Mouse (Mus musculus) testis, postnatal 10 days (tissue): ENCODE results near the gene Zfp69.

Experiments
- DNase-seq: peaks from one replicate; pipeline ENCODE4 v3.0.0; 2021; ENCODE audit warnings: low spot score

The Zfp69 gene

GRCm38 (mm10) chr4:120951428-120951973 is at the start of gene Zfp69:
TSS of gene Zfp69 (minus strand) at chr4:120951699.
- peak; percentile 95 for DNase-seq

- DNase-seq, result no peak
Measured at GRCm38 (mm10) chr4:121001042-121001441, 49.5 kb upstream of the Zfp69 start.

- DNase-seq, result no peak
Measured at GRCm38 (mm10) chr4:120995911-120996310, 44.4 kb upstream of the Zfp69 start.

- no peak for DNase-seq
Measured at GRCm38 (mm10) chr4:120993025-120993424, 41.5 kb upstream of the Zfp69 start.

GRCm38 (mm10) chr4:120992284-120992683 is 40.8 kb upstream of the Zfp69 start:
- DNase-seq, result no peak

- DNase-seq, result no peak
Measured at GRCm38 (mm10) chr4:120987319-120987718, 35.8 kb upstream of the Zfp69 start.

- peak; percentile 55 for DNase-seq
Measured at GRCm38 (mm10) chr4:120986446-120986845, 34.9 kb upstream of the Zfp69 start.

- no peak for DNase-seq
Measured at GRCm38 (mm10) chr4:120978221-120978620, 26.7 kb upstream of the Zfp69 start.

GRCm38 (mm10) chr4:120975428-120975734 is 23.9 kb upstream of the Zfp69 start:
- DNase-seq, result no peak

GRCm38 (mm10) chr4:120974711-120975427 is 23.4 kb upstream of the Zfp69 start:
- no peak for DNase-seq

GRCm38 (mm10) chr4:120971842-120972241 is 20.3 kb upstream of the Zfp69 start:
- no peak for DNase-seq

GRCm38 (mm10) chr4:120969382-120970146 is 18.1 kb upstream of the Zfp69 start:
- DNase-seq, result peak; percentile 59

- no peak for DNase-seq
Measured at GRCm38 (mm10) chr4:120968486-120968885, 17.0 kb upstream of the Zfp69 start.

GRCm38 (mm10) chr4:120955586-120955985 is 4.1 kb upstream of the Zfp69 start:
- DNase-seq, result no peak

- DNase-seq, result no peak
Measured at GRCm38 (mm10) chr4:120953667-120954066, 2.2 kb upstream of the Zfp69 start.

- DNase-seq, result no peak
Measured at GRCm38 (mm10) chr4:120953038-120953437, 1.5 kb upstream of the Zfp69 start.

GRCm38 (mm10) chr4:120952163-120952562 is 664 bp upstream of the Zfp69 start:
- DNase-seq, result no peak

GRCm38 (mm10) chr4:120950763-120951427 is 604 bp downstream of the Zfp69 start:
- DNase-seq, result no peak

GRCm38 (mm10) chr4:120948938-120949337 is 2.6 kb downstream of the Zfp69 start:
- no peak for DNase-seq

GRCm38 (mm10) chr4:120935006-120935405 is 16.5 kb downstream of the Zfp69 start:
- DNase-seq, result no peak

GRCm38 (mm10) chr4:120930736-120931135 is 20.8 kb downstream of the Zfp69 start:
- DNase-seq, result peak; percentile 33

- peak; percentile 66 for DNase-seq
Measured at GRCm38 (mm10) chr4:120928686-120929085, 22.8 kb downstream of the Zfp69 start.

- DNase-seq, result no peak
Measured at GRCm38 (mm10) chr4:120925386-120925785, 26.1 kb downstream of the Zfp69 start.
